Mouse (Mus musculus) hindbrain, embryonic 11.5 days (tissue): Measurements from ENCODE around the gene Spata2. TPM values are rescaled to one million over a fixed set of nuclear protein-coding genes. Genes with fewer than 3 reads are reported as not detected.

Experiments
- ATAC-seq: fragments of 200-750 bp; cut with Nextera tagmentation; 2 replicates; pipeline ENCODE4 v1.8.0; 2017; ENCODE audit warnings: mild to moderate bottlenecking, moderate TSS enrichment, moderate library complexity; ENCODE audit not compliant: low FRiP score
- DNase-seq: peaks from one replicate; pipeline ENCODE4 v3.0.0-alpha.2; 2015; ENCODE audit warnings: low spot score
- H3K27ac ChIP-seq: fragments of 300-500 bp; sonication (generic); 2 replicates; pipeline ENCODE4 v1.5.1; 2014; ENCODE audit warnings: mild to moderate bottlenecking, low read depth, low read length
- H3K27me3 ChIP-seq: fragments of 300-500 bp; sonication (generic); 2 replicates; pipeline ENCODE4 v1.6.1; 2014; ENCODE audit warnings: mild to moderate bottlenecking, low read length, moderate library complexity, mixed read lengths; ENCODE audit not compliant: control insufficient read depth, insufficient read depth
- H3K36me3 ChIP-seq: fragments of 300-500 bp; sonication (generic); 2 replicates; pipeline ENCODE4 v1.6.1; 2014; ENCODE audit warnings: mild to moderate bottlenecking, low read length, moderate library complexity, mixed read lengths; ENCODE audit not compliant: control insufficient read depth, insufficient read depth
- H3K4me1 ChIP-seq: fragments of 300-500 bp; sonication (generic); replicated peaks from 2 replicates; pipeline ENCODE4 v1.6.1; 2014; ENCODE audit warnings: low read length, mixed read lengths; ENCODE audit not compliant: control insufficient read depth, insufficient read depth
- H3K4me2 ChIP-seq: fragments of 300-500 bp; sonication (generic); replicated peaks from 2 replicates; pipeline ENCODE4 v1.6.1; 2014; ENCODE audit warnings: mild to moderate bottlenecking, low read depth, low read length
- H3K4me3 ChIP-seq: fragments of 300-500 bp; sonication (generic); 2 replicates; pipeline ENCODE4 v1.5.1; 2014; ENCODE audit warnings: low read depth, low read length
- H3K9ac ChIP-seq: fragments of 300-500 bp; sonication (generic); 2 replicates; pipeline ENCODE4 v1.6.1; 2014; ENCODE audit warnings: low read depth, low read length
- H3K9me3 ChIP-seq: fragments of 300-500 bp; sonication (generic); 2 replicates; pipeline ENCODE4 v1.6.1; 2016; ENCODE audit warnings: low read length; ENCODE audit not compliant: control insufficient read depth
- WGBS: fragments of 180-500 bp; shearing (Covaris S2); extraction: QIAGEN DNeasy Blood & Tissue Kit; methylation state at CpG from one replicate; pipeline ENCODE4 v1.1.7; 2014; 5-methylcytosine and 5-hydroxymethylcytosine counted together
- polyA plus RNA-seq: library from polyadenylated mRNA; unstranded; fragments of >200 nt; fragmentation: Nextera tagmentation; extraction: Ambion mirVana; gene quantifications from 2 replicates; pipeline ENCODE4 v1.2.1, GENCODE M21; 2014

The Spata2 gene
- polyA plus RNA-seq, 1 experiment from 2014 or later = 13.5 TPM

DNA sequence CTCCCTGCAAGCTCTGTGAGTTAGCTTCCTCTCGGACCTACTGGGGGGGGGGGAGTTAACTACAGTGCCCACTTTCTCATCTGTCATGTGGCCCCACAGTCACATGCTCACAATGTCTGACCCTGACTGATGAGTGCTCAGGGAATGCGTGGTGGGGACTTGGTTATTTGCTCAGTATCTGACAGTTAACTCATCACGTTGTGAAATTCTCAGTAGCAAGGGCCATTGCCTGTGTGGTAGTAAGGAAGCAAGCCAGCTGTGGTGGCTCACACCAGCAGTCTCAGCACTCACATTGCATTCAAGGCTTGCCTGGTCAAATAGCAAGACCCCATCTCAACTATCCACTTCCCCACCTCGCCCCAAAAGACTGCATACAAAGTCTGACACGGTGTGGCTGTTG, 25.5 kb downstream of the Spata2 start:
- WGBS = 89% methylated on average over 5 of the region's 5 CpGs
- 0 out of 2 replicates have a peak, but pooled peaks cover 2% of the 10 kb centered on the region for H3K36me3 ChIP-seq
- no peak for DNase-seq

GRCm38 (mm10) chr2:167465951-167466350, 26.7 kb downstream of the Spata2 start:
- Histone ChIP-seq H3K27me3 (no peaks in the 10 kb centered on the region), H3K27ac (no peak overlapping the region), H3K4me2 (no peak overlapping the region), H3K4me1 (no peaks in the 10 kb centered on the region), H3K4me3 (no peak overlapping the region), H3K9me3 (no peaks in the 10 kb centered on the region), H3K36me3 (no peaks in the 10 kb centered on the region), H3K9ac (no peak overlapping the region)
- WGBS = 96% methylated on average over 3 of the region's 3 CpGs
- ATAC-seq = no peak
- no peak for DNase-seq

More for the DNA sequence above, 25.5 kb downstream of the Spata2 start:
- Histone ChIP-seq H3K27ac (no peak overlapping the region), H3K9me3 (no peaks in the 10 kb centered on the region), H3K27me3 (no peaks in the 10 kb centered on the region), H3K9ac (no peak overlapping the region), H3K4me3 (no peak overlapping the region), H3K4me1 (no peaks in the 10 kb centered on the region), H3K4me2 (no peak overlapping the region)
- no peak for ATAC-seq

- no peaks in the 10 kb centered on the region for H3K4me1 ChIP-seq
- H3K27ac ChIP-seq = no peak overlapping the region
- H3K9ac ChIP-seq = no peak overlapping the region
- whole genome bisulfite sequencing = 93% methylated on average over 5 of the region's 5 CpGs
- no peaks in the 10 kb centered on the region for H3K27me3 ChIP-seq
- DNase-seq = no peak
- no peaks in the 10 kb centered on the region for H3K9me3 ChIP-seq
- H3K4me3 ChIP-seq = no peak overlapping the region
- no peak overlapping the region for H3K4me2 ChIP-seq
- H3K36me3 ChIP-seq = no peaks in the 10 kb centered on the region; the same call in 1 of the 2 replicates
- no peak for ATAC-seq
Measured at GRCm38 (mm10) chr2:167463802-167464201, 28.9 kb downstream of the Spata2 start.

DNA sequence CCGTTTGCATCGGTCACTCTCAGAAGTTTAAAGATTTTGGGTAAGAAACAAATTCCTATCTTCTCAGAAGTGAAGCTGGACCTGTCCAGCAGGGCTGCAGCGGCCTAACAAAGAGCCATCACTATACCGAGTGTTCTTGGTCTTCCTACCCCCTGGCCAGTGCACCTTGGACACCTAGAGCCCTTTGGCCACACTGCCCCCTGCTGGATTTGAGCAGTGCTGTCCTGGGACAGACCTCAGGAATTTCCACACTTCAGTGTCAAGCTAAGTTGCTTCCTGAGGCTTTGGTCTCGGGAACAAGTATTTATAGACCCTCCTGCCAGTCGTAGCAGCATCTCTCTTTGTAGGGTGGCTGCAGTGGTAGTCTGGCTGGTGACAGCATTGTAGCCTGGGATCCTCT, 29.7 kb downstream of the Spata2 start:
- ATAC-seq (no peak), DNase-seq (peak; percentile 78)
- Histone ChIP-seq H3K4me2 (no peak overlapping the region), H3K4me3 (no peak overlapping the region), H3K9ac (no peak overlapping the region), H3K4me1 (no peaks in the 10 kb centered on the region), H3K36me3 (no peaks in the 10 kb centered on the region; the same call in 1 of the 2 replicates), H3K9me3 (no peaks in the 10 kb centered on the region), H3K27ac (no peak overlapping the region), H3K27me3 (no peaks in the 10 kb centered on the region)
- 61% methylated on average over 6 of the region's 6 CpGs for WGBS

DNA sequence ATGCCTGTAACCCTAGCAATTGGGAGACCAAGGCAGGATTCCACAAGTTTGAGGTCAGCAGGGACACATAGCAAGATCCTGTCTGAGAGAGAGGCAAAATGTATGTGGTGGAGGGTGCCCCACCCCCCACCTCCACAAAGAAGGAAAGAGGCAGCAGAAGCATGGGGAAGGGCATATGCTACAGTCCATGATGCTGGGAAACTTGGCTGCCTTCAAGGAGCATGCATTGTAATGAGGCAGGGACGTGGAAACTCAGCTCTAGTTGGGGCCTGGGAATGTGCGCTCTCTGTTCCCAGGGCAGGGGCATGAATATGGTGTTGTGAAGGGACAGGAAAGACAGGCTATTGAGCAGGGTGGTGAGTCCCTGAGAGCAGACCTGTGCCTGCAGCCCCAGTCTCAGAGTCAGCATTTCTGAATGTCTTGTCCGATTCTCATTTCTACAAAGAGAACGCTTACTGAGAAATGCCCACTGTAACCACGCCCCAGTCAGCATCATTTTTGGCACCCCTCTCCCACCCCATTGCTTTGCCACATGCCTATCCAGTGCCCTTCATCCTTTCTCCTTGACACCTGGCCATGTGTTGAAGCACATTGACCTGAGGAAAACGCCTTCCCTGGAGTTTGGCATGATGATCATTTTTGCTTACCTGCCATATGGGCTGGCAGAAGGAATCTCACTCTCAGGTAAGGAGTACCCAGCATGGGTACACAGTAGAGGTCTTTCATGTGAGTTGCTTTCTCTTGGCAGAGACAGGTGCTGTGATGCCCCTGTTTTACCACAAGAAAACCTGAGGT, 33.4 kb downstream of the Spata2 start:
- DNase-seq = no peak
- ATAC-seq = no peak
- Histone ChIP-seq H3K36me3 (peaks cover 4% of the 10 kb centered on the region), H3K4me2 (no peak overlapping the region), H3K27ac (no peak overlapping the region), H3K4me1 (no peaks in the 10 kb centered on the region), H3K9ac (no peak overlapping the region), H3K9me3 (no peaks in the 10 kb centered on the region), H3K27me3 (no peaks in the 10 kb centered on the region), H3K4me3 (no peak overlapping the region)
- 94% methylated on average over 6 of the region's 6 CpGs for WGBS

- Histone ChIP-seq H3K36me3 (peaks cover 4% of the 10 kb centered on the region), H3K4me3 (no peak overlapping the region), H3K4me2 (no peak overlapping the region), H3K4me1 (no peaks in the 10 kb centered on the region), H3K27me3 (no peaks in the 10 kb centered on the region), H3K27ac (no peak overlapping the region), H3K9me3 (no peaks in the 10 kb centered on the region), H3K9ac (no peak overlapping the region)
- ATAC-seq (no peak), DNase-seq (no peak)
- WGBS = 98% methylated on average over 3 of the region's 3 CpGs
Measured at GRCm38 (mm10) chr2:167458548-167458947, 34.1 kb downstream of the Spata2 start.

- Histone ChIP-seq H3K9me3 (no peaks in the 10 kb centered on the region), H3K27me3 (no peaks in the 10 kb centered on the region), H3K4me1 (no peaks in the 10 kb centered on the region), H3K4me2 (no peak overlapping the region), H3K36me3 (peaks cover 4% of the 10 kb centered on the region), H3K9ac (no peak overlapping the region), H3K27ac (no peak overlapping the region), H3K4me3 (no peak overlapping the region)
- WGBS = 95% methylated on average over 9 of the region's 9 CpGs
- no peak for DNase-seq
- no peak for ATAC-seq
Measured at GRCm38 (mm10) chr2:167457213-167457612, 35.5 kb downstream of the Spata2 start.

- no peak for ATAC-seq
- H3K36me3 ChIP-seq = peaks cover 4% of the 10 kb centered on the region
Measured at GRCm38 (mm10) chr2:167456361-167457020, 36.2 kb downstream of the Spata2 start.

DNA sequence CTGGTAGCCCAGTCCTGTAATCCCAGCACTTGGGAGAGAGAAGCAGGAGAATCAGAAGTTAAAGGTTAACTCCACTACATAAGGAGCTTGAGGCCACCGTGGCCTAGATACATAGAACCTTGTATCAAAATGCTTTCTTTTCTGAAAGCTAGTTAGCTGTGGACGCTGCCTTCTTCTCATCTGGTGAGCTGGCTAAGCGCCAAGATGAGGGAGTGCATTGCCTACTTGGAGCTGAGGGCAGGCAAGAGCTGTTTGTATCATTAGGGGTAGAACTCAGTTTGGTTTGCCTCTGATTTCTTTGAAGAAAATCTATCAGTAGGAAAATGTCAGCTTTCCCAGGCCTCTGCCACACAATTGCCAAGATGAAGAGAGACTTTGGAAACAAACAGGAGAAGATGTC, 38.9 kb downstream of the Spata2 start:
- H3K4me1 ChIP-seq = no peaks in the 10 kb centered on the region
- peaks cover 8% of the 10 kb centered on the region for H3K36me3 ChIP-seq
- no peak overlapping the region for H3K9ac ChIP-seq
- ATAC-seq (no peak), DNase-seq (no peak)
- WGBS = 88% methylated on average over 3 of the region's 3 CpGs
- no peak overlapping the region for H3K4me2 ChIP-seq
- no peaks in the 10 kb centered on the region for H3K27me3 ChIP-seq
- H3K27ac ChIP-seq = no peak overlapping the region
- no peak overlapping the region for H3K4me3 ChIP-seq
- H3K9me3 ChIP-seq = no peaks in the 10 kb centered on the region

More at GRCm38 (mm10) chr2:167456361-167457020, 36.2 kb downstream of the Spata2 start:
- Histone ChIP-seq H3K4me3 (no peak overlapping the region), H3K27ac (no peak overlapping the region), H3K9me3 (no peaks in the 10 kb centered on the region), H3K9ac (no peak overlapping the region), H3K4me1 (no peaks in the 10 kb centered on the region), H3K4me2 (no peak overlapping the region), H3K27me3 (no peaks in the 10 kb centered on the region)
- no peak for DNase-seq
- WGBS = 93% methylated on average over 5 of the region's 5 CpGs
